Mouse (Mus musculus) heart, adult 2 months (tissue): ENCODE measurements around the gene Mnt.

Source experiments
- CTCF ChIP-seq: fragments of 200-600 bp; IDR thresholded peaks from 2 replicates; pipeline ENCODE4 v1.8.1; 2022; ENCODE audit warnings: antibody characterized with exemption, mild to moderate bottlenecking, moderate library complexity
- EP300 ChIP-seq: fragments of 200-500 bp; IDR thresholded peaks from 2 replicates; pipeline ENCODE4 v1.6.1; 2011; ENCODE audit warnings: low read depth, low read length, control low read depth; ENCODE audit not compliant: insufficient read depth
- POLR2A ChIP-seq: fragments of 200-500 bp; IDR thresholded peaks from 2 replicates; pipeline ENCODE4 v1.6.1; 2011; ENCODE audit warnings: mild to moderate bottlenecking, low read depth, low read length, control low read depth; ENCODE audit not compliant: insufficient read depth

DNA sequence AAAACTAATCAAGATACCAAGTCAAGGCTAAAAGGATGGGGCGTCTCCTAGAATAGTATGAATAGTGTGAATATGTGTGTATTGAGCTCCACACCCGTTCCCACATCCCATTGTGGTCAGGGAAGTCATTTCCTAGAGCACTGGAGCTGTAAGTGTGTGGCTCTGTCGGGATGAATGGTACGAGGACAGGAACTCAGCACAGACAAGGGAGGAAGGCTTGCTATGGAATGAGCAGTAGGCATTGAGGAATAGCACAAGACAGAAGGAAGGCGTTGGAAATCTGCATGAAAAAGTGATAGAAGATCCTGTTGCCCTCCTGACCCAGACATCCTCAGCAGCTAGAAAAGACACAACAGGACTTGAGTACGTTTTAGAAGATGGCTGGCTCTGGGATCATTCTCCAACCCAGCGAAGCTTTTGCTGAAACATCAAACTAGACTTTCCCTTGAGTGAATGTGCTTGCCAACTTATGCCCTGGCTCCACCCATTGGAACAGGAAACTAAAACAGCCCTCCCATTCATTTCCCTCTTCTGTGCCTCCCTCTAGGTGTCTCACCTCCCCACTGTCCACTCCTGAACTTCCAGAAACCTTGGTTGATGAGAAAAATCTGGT lies 2.8 kb upstream of the Mnt start:
- TF ChIP-seq EP300 (no peak), CTCF (no peak), POLR2A (no peak)
